Mouse (Mus musculus) mesoderm, embryonic 11.5 days (tissue): ENCODE results near the gene OR5BS1P.
"Not testable (repeated sequence)": the region's sequence is repeated elsewhere in the genome, so short reads cannot be mapped to it uniquely, and the experiment has no call there.

Experiments
- DNase-seq: peaks from one replicate; pipeline ENCODE4 v3.0.0-alpha.2; 2012; ENCODE audit warnings: low read depth, low spot score

Gene OR5BS1P

GRCm38 (mm10) chr15:98506253-98506957 is 36.7 kb downstream of the OR5BS1P start:
- no peak for DNase-seq

- DNase-seq = no peak
These were observed 37.6 kb downstream of the OR5BS1P start for GRCm38 (mm10) chr15:98507321-98507720.

GRCm38 (mm10) chr15:98509387-98509786 is 39.7 kb downstream of the OR5BS1P start:
- no peak for DNase-seq

GRCm38 (mm10) chr15:98510438-98511385 is 41.0 kb downstream of the OR5BS1P start:
- DNase-seq = peak; percentile 80

GRCm38 (mm10) chr15:98511386-98511928 is 41.8 kb downstream of the OR5BS1P start:
- no peak for DNase-seq

- DNase-seq = no peak
These were observed 42.5 kb downstream of the OR5BS1P start for GRCm38 (mm10) chr15:98512232-98512631.

- DNase-seq = no peak
These were observed 43.2 kb downstream of the OR5BS1P start for GRCm38 (mm10) chr15:98512799-98513321.

- not testable (repeated sequence) for DNase-seq
These were observed 44.0 kb downstream of the OR5BS1P start for GRCm38 (mm10) chr15:98513676-98514075.

- DNase-seq = no peak
These were observed 44.5 kb downstream of the OR5BS1P start for GRCm38 (mm10) chr15:98514146-98514545.

GRCm38 (mm10) chr15:98514845-98515244 is 45.1 kb downstream of the OR5BS1P start:
- not testable (repeated sequence) for DNase-seq

GRCm38 (mm10) chr15:98517380-98518355 is 48.0 kb downstream of the OR5BS1P start:
- peak; percentile 60 for DNase-seq

- DNase-seq = no peak
These were observed 51.5 kb downstream of the OR5BS1P start for GRCm38 (mm10) chr15:98521245-98521644.

- no peak for DNase-seq
These were observed 56.4 kb downstream of the OR5BS1P start for GRCm38 (mm10) chr15:98526057-98526456.

GRCm38 (mm10) chr15:98527056-98527771 is 57.5 kb downstream of the OR5BS1P start:
- DNase-seq = no peak

GRCm38 (mm10) chr15:98528066-98528563 is 58.4 kb downstream of the OR5BS1P start:
- no peak for DNase-seq
